Mouse (Mus musculus) testis, adult 2 months (tissue): Measurements from ENCODE around the gene Rbfox1.

Source experiments
- CTCF ChIP-seq: fragments of 200-500 bp; IDR thresholded peaks from 2 replicates; pipeline ENCODE4 v1.5.1; 2012; ENCODE audit warnings: low read depth, mild to moderate bottlenecking, inconsistent platforms, low read length, moderate library complexity; ENCODE audit not compliant: control insufficient read depth, insufficient read depth, insufficient replicate concordance
- POLR2A ChIP-seq: fragments of 200-500 bp; IDR thresholded peaks from 2 replicates; pipeline ENCODE4 v1.6.1; 2012; ENCODE audit warnings: low read depth, mild to moderate bottlenecking, inconsistent platforms, low read length, moderate library complexity; ENCODE audit not compliant: control insufficient read depth

DNA sequence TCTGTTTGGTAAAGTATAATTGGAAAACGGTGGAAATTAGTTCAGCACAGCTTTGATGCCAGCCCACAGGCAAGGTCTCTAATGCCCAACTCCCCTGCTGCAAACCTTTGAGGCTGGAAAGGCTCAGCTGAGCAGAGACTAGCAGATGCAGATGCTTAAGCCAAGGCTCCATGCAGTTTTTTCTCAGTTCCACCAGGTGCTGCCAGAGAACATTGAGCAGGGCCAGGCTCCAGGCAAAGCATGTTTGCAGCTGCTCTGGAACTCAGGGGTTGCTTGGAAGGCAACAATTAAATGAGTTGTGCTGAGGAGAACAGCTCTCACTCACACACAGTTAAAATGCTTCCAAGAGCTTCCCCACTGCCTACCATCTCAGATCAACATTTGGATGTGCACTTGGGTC, 1251.8 kb downstream of the Rbfox1 start:
- TF ChIP-seq POLR2A (no peak), CTCF (no peak)
